Mouse (Mus musculus) layer of hippocampus, adult 18-20 months (tissue): ENCODE measurements around the gene Traf2. TPM values are rescaled to one million over a fixed set of nuclear protein-coding genes. Genes with fewer than 3 reads are reported as not detected.
A peak's percentile ranks its signal among the peaks of the same experiment; 100 is the strongest.
"Not testable (repeated sequence)": the region's sequence is repeated elsewhere in the genome, so short reads cannot be mapped to it uniquely, and the experiment has no call there.

Experiments
- DNase-seq, 2 experiments: peaks; one replicate each; pipeline ENCODE4 v3.0.0; 2022; ENCODE audit warnings: low spot score in 2 of 2
- total RNA-seq, 2 experiments: library from RNA; stranded (reverse); gene quantifications; 2 replicates each; pipeline ENCODE4 v1.2.3; 2021

Traf2 gene
- total RNA-seq, 2 experiments from 2014 or later, result 10.9 to 12.0 TPM

DNA sequence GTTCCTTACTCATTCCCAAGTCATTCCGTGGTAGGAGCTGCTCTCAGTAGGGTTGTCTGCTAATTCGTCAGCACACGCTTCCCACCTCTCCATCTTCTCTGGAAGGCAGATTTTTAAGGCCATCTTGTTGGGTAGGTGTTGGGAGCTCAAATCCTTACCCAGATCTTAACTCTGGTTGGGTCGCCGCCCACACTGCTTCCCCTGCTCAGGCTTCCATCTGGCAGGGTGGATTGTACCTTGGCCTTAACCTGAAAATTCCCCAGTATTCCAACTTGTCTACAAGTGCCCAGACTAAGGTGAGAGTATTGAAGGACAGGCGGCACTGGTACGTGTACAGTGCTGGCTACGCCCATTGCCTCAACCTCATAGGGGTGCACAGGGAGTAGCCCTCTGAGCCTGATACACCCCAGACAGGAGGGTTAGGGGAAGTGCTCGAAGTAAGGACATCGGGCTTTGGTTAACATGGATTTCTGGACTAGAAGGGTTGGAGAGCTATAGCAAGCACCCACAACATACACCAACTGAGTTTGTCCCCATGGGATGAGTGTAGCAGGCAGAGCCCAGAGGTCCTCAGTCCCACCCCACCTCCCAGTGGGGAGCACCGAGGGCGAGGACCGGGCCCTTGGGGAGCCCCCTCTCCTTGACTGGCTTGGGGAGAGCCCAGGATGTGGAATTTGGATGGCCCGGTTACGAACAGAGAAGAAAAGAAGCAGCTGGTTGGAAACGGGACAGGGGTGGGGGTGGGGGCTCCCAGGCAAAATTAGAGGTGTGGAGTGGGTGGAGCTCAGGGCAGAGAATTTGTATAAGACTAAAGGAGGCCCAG, 29.5 kb upstream of the Traf2 start:
- DNase-seq, result peak in 1 of 2 experiments; percentile 39

GRCm38 (mm10) chr2:25575432-25576027, 28.8 kb upstream of the Traf2 start:
- DNase-seq, result peak in 1 of 2 experiments; percentile 40

GRCm38 (mm10) chr2:25574579-25575431, 28.1 kb upstream of the Traf2 start, which contains the start of the genes Mamdc4 and Phpt1:
TSS of gene Mamdc4 (minus strand) at chr2:25574845.
TSS of gene Phpt1 (minus strand) at chr2:25575224.
- DNase-seq, result peak; percentile 97 to 98

GRCm38 (mm10) chr2:25574136-25574535, 27.4 kb upstream of the Traf2 start:
- DNase-seq, result no peak

- no peak for DNase-seq
These were observed 26.3 kb upstream of the Traf2 start for GRCm38 (mm10) chr2:25573068-25573467.

DNA sequence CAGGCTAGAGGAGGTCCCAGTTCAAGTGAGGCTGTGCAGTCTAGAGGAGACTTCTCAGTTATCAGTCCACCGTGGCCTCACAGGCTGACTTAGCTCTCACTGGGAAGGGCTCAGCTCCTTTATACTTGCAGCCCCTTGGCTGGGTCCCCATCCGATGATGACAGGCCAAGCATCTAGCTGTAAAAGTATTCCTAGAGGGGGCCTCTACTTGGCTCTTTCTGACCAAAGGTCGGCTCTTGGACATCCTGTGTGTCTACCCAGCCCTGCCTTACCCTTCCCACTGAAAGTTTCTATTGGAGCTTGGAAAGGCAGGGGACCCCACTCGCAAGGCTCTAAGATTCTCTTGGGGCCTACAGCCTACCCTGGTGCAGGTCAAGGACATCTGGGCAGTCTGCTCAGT, 24.5 kb upstream of the Traf2 start:
- no peak for DNase-seq

DNA sequence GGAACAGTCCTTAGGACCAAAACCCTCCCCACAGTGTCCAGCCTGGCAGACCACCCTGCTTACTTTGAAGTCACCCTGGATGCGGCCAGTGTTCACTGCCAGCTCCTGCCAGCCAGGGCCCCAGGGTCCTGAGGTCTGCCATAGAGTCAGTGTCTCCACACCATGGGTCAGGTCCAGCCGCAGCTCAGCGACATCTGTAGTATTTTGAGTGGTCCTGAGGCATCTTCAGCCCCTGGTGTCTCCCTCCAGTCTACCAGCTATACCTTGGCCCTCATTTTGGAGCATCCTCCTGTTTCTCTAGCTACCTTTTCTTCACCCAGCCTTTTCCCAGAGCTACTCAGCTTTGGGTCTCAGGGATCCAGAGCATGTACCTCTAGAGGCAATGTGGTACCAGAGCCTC, 22.6 kb upstream of the Traf2 start:
- DNase-seq, result no peak

GRCm38 (mm10) chr2:25568473-25569019, 21.8 kb upstream of the Traf2 start:
- no peak for DNase-seq

DNA sequence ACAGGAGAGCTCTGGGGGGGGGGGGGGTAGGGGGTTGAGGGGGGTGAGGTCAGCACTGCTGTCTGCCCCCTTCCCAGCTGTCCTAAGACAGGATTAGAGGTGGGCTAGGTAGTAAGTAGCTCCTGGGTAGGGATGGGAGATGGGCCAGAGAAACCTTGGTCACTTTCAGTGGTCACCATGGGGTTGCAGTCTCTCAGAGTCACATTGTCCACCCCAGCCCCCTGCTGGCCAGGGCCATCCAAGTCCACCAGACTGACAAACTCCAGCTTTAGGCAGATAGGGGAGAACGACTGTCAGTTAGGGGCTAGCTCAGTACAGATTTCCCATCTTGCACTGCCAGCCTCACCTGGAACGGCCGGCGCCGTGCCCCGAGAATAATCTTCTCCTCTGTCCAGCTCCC, 19.8 kb upstream of the Traf2 start:
- no peak for DNase-seq

DNA sequence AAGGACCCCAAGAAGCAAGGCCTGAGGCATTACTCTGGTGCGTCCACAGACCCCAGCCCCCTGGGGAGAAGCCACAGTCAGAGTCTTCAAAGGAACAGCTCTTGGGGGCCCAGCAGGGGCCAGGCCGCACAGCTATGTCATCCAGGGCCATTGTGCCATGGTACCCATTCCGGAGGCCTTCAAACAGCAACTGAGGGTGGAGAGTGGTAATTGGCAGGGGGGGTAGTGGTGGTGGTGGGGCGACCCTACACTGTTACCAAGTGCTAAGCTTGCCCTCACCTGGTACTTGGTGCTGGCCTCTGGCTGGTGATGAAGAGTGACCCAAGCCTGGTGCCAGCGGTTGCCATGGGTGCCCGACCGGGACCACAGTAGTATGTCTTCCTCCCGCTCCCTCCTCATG, 19.0 kb upstream of the Traf2 start:
- no peak for DNase-seq

DNA sequence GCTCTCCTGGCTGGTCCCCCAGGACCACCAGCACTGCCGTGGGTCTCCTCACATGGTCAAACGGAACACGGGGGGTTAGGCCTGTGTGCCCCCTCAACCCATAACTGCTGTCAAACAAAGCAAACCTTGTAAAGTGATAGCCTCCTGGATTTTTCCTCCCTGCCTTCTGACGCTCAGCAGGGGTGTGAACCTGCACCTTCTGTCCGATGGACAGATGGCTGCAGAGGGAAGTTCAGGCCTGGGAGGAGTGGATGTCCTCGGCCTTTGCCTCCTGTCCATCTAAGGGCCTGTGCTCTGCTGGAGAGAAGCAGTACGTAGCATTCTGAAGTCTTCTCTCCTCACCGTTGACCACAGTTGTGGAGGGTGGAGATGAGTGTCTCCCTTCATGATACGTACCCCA, 15.2 kb upstream of the Traf2 start:
- DNase-seq, result no peak

DNA sequence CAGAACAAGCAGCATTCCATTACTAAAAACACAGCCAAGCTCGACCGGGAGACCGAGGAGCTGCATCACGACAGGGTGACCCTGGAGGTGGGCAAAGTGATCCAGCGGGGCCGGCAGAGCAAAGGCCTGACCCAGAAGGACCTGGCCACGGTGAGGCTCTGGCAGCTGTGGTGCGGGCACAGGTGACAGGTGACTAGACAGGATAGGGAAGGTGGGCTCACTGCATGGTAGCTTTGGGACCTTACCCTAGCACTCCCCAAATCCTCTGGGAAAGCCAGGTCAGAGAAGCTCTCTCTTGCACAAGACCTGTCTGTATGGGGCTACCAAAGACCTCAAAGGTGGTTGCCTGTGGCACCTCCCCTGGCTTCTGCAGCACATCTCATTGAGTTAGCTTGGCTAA, 13.8 kb upstream of the Traf2 start:
- no peak for DNase-seq

- no peak for DNase-seq
These were observed 12.0 kb upstream of the Traf2 start for GRCm38 (mm10) chr2:25558774-25559173.

GRCm38 (mm10) chr2:25557964-25558360, 11.2 kb upstream of the Traf2 start:
- DNase-seq, result no peak

DNA sequence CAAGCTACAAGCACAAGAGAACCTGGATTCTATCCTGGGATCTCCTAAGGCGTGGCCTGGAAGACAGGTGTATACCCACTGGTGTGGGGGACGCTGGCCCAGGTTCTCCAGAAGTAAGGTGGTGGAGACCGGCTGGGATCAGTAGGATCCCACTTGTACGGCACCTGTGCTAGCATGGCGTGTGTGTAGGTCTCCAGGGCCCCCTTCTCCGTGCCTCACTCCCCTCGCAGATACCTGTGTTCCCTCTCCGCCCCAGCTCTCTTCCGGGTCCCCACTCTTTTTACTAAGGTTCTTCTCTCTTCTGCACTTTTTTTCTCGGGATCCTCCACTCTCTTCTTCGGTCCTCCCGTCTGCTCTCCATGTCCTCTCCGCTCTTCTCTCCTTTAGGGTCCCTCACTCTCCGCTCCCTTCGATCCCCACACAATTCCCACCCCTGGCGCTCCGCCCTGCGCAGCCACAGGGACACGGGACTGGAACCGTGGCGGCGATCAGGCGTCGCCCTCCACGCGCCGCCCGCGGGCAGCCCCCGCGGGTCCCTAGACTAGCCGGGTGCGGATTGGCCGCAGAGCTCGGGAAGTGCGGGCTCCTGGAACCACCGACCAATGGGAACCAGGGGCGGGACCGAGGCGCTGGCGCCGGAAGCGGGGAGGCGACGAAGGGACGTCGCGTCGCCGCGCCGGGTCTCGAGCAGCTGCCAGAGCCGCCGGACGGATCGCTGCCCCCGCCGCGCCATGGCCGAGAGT, 10.7 kb upstream of the Traf2 start, which contains the start of gene Edf1:
Gene Edf1 (plus strand): TSS at position 627 of the 743 bp plus-strand sequence.
- peak; percentile 95 to 96 for DNase-seq

- DNase-seq, result no peak
These were observed 9.6 kb upstream of the Traf2 start for GRCm38 (mm10) chr2:25556296-25556695.

DNA sequence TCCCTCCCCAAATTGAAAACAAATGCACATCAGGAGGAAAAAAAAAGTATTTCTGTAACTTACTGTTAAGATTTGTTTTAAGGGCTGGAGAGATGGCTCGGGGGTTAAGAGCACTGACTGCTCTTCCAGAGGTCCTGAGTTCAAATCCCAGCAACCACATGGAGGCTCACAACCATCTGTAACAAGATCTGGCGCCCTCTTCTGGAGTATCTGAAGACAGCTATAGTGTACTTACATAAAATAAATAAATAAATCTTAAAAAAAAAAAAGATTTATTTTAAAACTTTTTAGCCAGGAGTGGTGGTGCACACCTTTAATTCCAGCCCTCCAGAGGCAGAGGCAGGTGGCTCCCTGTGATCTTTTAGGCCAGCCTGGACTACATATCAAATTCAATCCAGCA, 8.7 kb upstream of the Traf2 start:
- not testable (repeated sequence) for DNase-seq

DNA sequence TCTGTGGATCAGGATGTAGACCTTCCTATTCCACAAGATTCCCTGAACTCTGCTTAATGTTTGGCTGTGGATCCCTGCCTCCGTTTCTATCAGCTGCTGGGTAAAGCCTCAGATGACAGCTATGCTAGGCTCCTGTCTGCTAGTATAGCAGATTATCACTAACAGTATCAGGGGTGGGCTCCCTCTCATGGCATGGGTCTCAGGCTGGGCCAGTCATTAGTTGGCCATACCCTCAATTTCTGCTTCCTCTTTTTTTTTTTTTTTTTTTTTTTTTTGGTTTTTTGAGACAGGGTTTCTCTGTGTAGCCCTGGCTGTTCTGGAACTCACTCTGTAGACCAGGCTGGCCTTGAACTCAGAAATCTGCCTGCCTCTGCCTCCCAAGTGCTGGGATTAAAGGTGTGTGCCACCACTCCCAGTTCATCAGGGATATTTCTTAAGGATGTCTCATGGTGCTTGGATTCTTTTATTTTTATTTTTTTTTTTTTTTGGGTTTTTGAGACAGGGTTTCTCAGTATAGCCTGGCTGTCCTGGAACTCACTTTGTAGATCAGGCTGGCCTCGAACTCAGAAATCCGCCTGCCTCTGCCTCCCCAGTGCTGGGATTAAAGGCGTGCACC, 6.5 kb upstream of the Traf2 start:
- DNase-seq, result not testable (repeated sequence)

DNA sequence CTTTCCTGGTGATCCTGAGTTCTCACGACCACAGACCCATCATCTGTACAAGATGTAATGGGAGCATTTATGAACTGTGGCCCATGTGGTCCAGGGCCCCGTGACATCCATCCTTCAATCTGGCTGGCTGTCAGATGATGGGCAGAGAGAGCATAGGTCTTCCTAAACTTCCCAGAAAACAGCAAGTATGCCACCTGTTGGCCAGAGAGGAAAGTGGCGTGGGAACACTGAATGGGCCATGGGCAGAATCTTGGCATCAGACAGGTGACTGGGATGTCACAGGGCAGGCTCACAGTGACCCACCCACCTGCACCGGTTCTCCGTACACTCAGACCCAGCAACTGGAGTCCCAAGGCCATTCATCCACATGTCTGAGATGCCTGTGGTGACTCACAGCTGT, 4.4 kb upstream of the Traf2 start:
- DNase-seq, result peak in 1 of 2 experiments; percentile 62
